Mouse (Mus musculus): ENCODE measurements at regions not wholly inside any gene's neighbourhood (a gene's known extent, or its start where the extent isn't known, plus 50 kb on each side); places are given as distances from the start of the nearest gene placed in this dataset.

DNA sequence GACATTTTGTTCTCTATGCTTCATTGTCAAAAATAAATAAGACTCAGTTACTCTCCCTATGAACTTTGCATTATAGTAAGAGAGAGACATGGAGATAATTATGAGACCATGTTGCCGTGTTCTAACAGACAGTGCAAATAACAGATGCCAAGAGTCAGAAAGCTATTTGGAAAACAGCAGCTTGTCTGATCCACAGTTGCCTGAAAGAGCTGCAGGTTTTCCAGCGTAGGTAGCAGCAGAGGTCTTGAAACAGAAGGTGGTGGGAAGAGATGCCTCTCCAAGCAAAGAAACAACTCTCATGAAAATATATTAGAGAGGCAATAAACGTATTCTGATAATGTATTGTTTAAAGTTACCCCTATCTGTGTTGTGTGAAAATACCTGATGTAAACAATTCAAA lies 793.5 kb downstream of the Kcna4 start:
- Histone ChIP-seq H3K9ac (replicated peaks; ENCODE audit: low read length) (no peak overlapping the region), H3K4me1 (ENCODE audit: insufficient read depth, low read length) (no peaks in the 10 kb centered on the region), H3K4me2 (ENCODE audit: low read depth, low read length) (no peak overlapping the region), H3K36me3 (ENCODE audit: insufficient read depth, low read length) (no peaks in the 10 kb centered on the region), H3K4me3 (ENCODE audit: low read length) (no peak overlapping the region), H3K9me3 (ENCODE audit: low read length) (no peaks in the 10 kb centered on the region), H3K27ac (no peak overlapping the region), H3K27me3 (ENCODE audit: insufficient read depth, low read length) (no peaks in the 10 kb centered on the region)
- ATAC-seq (no peak), DNase-seq (ENCODE audit: low spot score) (no peak)
- no peak for TF ChIP-seq CTCF (IDR thresholded peaks at IDR 0.05; ENCODE audit: low read depth)
- 74% methylated on average over 3 of the region's 3 CpGs for WGBS

DNA sequence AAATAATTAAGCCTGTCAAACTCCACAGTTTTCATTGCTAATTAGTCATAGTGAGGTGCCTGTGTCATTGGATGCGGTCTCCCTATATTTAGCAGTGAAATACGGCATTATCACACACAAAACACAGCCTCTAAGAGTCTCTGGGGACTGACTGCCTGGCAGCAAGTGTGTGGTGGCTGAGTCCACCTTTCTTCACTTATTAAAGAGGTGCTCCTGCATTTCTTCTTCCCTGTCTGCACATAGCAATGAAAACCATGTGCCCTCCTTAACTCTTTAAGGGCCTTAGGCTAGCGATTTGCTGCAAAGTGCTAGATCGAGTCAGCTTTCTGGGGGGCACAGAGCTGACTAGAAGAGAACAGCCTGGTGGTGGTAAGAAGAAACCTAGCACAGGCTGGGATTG lies 799.8 kb downstream of the Kcna4 start:
- Histone ChIP-seq H3K9ac (replicated peaks; ENCODE audit: low read length) (no peak overlapping the region), H3K27me3 (ENCODE audit: insufficient read depth, low read length) (no peaks in the 10 kb centered on the region), H3K27ac (no peak overlapping the region), H3K4me3 (ENCODE audit: low read length) (no peak overlapping the region), H3K4me2 (ENCODE audit: low read depth, low read length) (no peak overlapping the region), H3K36me3 (ENCODE audit: insufficient read depth, low read length) (no peaks in the 10 kb centered on the region), H3K4me1 (ENCODE audit: insufficient read depth, low read length) (no peaks in the 10 kb centered on the region), H3K9me3 (ENCODE audit: low read length) (no peaks in the 10 kb centered on the region)
- ATAC-seq = no peak
- DNase-seq (ENCODE audit: low spot score) = no peak
- TF ChIP-seq CTCF (IDR thresholded peaks at IDR 0.05; ENCODE audit: low read depth) = no peak
- WGBS = 70% methylated on average over 4 of the region's 4 CpGs

DNA sequence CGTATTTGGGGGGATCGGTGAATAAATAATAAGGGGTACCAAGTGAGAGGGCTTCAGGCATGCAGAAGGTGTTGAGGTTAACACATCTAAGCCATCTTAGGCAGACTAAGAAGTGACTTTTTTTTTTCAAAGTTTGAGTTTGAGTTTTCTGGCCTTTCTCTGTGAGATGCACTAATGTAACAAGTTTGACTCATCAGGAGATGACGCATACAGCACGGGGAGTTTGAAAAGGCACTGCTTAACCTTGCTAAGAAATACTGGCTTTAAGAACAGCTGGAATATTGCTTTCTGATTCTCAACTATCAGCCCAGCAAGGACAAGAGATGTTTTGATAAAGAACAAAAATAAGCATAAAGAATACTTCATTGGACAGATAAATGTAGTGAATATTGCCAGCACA lies 806.6 kb downstream of the Kcna4 start:
- Histone ChIP-seq H3K4me2 (ENCODE audit: low read depth, low read length) (no peak overlapping the region), H3K9me3 (ENCODE audit: low read length) (no peaks in the 10 kb centered on the region), H3K9ac (replicated peaks; ENCODE audit: low read length) (no peak overlapping the region), H3K4me1 (ENCODE audit: insufficient read depth, low read length) (no peaks in the 10 kb centered on the region), H3K27ac (no peak overlapping the region), H3K4me3 (ENCODE audit: low read length) (no peak overlapping the region), H3K27me3 (ENCODE audit: insufficient read depth, low read length) (no peaks in the 10 kb centered on the region), H3K36me3 (ENCODE audit: insufficient read depth, low read length) (no peaks in the 10 kb centered on the region)
- DNase-seq (ENCODE audit: low spot score) = no peak
- no peak for TF ChIP-seq CTCF (IDR thresholded peaks at IDR 0.05; ENCODE audit: low read depth)
- ATAC-seq = no peak
- 97% methylated on average over 4 of the region's 4 CpGs for WGBS

DNA sequence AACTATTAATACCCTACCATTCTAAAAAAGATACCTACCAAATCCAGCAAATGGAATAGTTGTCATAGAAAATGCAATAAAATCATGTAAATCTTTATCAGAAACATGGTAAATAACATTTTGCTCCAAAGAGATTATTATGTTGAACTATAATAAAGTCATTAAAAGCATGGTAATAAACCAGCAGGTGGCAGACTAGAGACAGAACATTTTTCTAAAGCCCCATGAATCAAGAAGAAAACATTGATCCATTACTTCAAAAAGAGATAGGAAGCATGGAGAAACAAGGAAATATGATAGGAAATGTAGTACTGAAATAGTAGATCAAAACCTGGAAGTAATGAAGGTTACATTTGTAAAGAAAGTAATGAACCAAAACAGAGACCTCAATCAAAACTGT lies 819.7 kb downstream of the Kcna4 start:
- no peak overlapping the region for H3K4me3 ChIP-seq (ENCODE audit: low read length)
- no peaks in the 10 kb centered on the region for H3K27me3 ChIP-seq (ENCODE audit: insufficient read depth, low read length)
- ATAC-seq (no peak), DNase-seq (ENCODE audit: low spot score) (peak; percentile 8)
- TF ChIP-seq CTCF (IDR thresholded peaks at IDR 0.05; ENCODE audit: low read depth) = no peak
- no peak overlapping the region for H3K9ac ChIP-seq (replicated peaks; ENCODE audit: low read length)
- no peak overlapping the region for H3K27ac ChIP-seq
- H3K4me1 ChIP-seq (ENCODE audit: insufficient read depth, low read length) = no peaks in the 10 kb centered on the region
- no peaks in the 10 kb centered on the region for H3K36me3 ChIP-seq (ENCODE audit: insufficient read depth, low read length)
- no peak overlapping the region for H3K4me2 ChIP-seq (ENCODE audit: low read depth, low read length)
- H3K9me3 ChIP-seq (ENCODE audit: low read length) = no peaks in the 10 kb centered on the region

DNA sequence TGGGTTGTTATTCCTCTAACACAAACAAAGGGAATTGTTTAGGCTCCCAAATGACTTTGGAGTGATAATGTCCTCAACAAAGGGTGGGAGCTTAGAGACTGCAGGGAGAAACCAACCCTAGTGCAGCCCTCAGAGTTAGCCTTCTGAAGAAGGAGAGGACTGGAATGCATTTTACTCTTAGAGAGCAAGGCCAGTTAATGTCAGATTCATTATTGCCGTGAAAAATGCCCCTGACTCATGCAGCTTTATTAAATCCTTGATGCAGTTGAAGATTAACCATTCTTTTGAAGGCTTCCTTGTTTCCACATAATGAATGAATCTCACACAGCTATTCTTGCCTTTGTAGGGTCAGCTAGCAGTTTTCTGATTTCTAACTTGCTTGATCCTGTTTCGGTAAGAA lies 855.3 kb downstream of the Kcna4 start:
- 60% methylated on average over 2 of the region's 2 CpGs for WGBS
- Histone ChIP-seq H3K9ac (replicated peaks; ENCODE audit: low read length) (no peak overlapping the region), H3K36me3 (ENCODE audit: insufficient read depth, low read length) (no peaks in the 10 kb centered on the region), H3K4me2 (ENCODE audit: low read depth, low read length) (no peak overlapping the region), H3K27me3 (ENCODE audit: insufficient read depth, low read length) (no peaks in the 10 kb centered on the region), H3K4me1 (ENCODE audit: insufficient read depth, low read length) (no peaks in the 10 kb centered on the region), H3K4me3 (ENCODE audit: low read length) (no peak overlapping the region), H3K27ac (no peak overlapping the region), H3K9me3 (ENCODE audit: low read length) (no peaks in the 10 kb centered on the region)
- ATAC-seq = no peak
- no peak for TF ChIP-seq CTCF (IDR thresholded peaks at IDR 0.05; ENCODE audit: low read depth)
- DNase-seq (ENCODE audit: low spot score) = no peak

DNA sequence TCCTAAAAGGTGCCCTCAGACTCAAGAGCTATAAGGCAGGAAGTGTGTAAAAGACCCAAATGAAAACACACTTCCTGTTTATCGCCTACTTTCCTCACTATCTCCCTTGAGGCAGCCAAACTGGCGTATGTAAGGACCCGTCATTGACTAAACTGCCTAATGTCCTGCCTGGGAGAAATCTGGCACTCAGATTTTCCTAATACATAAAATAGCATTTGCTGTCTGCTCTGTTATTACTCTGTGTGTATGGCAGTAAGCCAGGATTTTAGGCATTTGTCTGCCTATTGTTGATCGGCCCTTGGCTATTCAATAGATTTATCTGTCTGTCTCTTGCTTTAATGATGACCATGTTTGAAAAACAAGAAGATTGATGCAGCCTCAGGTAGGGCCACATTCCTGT lies 857.8 kb downstream of the Kcna4 start:
- Histone ChIP-seq H3K4me1 (ENCODE audit: insufficient read depth, low read length) (no peaks in the 10 kb centered on the region), H3K27me3 (ENCODE audit: insufficient read depth, low read length) (no peaks in the 10 kb centered on the region), H3K9me3 (ENCODE audit: low read length) (no peaks in the 10 kb centered on the region), H3K4me3 (ENCODE audit: low read length) (no peak overlapping the region), H3K4me2 (ENCODE audit: low read depth, low read length) (no peak overlapping the region), H3K27ac (no peak overlapping the region), H3K36me3 (ENCODE audit: insufficient read depth, low read length) (no peaks in the 10 kb centered on the region), H3K9ac (replicated peaks; ENCODE audit: low read length) (no peak overlapping the region)
- DNase-seq (ENCODE audit: low spot score) (peak; percentile 9), ATAC-seq (no peak)
- 45% methylated on average over 4 of the region's 4 CpGs for WGBS
- no peak for TF ChIP-seq CTCF (IDR thresholded peaks at IDR 0.05; ENCODE audit: low read depth)

DNA sequence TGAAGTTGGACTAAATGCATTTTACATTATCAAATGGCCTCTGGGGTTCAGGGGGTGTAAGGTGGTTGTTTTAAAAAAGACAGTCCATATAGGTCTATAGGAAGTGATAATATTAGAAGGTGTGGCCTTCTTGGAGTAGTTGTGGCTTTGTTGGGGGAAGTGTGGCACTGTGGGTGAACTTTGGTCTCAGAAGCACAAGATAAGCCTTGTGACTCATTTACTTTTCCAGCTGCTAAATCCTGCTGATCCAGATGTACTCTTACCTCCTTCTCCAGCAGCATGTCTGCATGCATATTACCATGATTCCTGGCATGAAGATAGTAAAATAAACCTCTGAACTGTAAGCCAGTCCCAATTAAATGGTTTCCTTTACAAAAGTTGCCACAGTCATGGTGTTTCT lies 865.8 kb downstream of the Kcna4 start:
- Histone ChIP-seq H3K4me2 (ENCODE audit: low read depth, low read length) (no peak overlapping the region), H3K27me3 (ENCODE audit: insufficient read depth, low read length) (no peaks in the 10 kb centered on the region), H3K4me1 (ENCODE audit: insufficient read depth, low read length) (no peaks in the 10 kb centered on the region), H3K4me3 (ENCODE audit: low read length) (no peak overlapping the region), H3K36me3 (ENCODE audit: insufficient read depth, low read length) (no peaks in the 10 kb centered on the region), H3K9ac (replicated peaks; ENCODE audit: low read length) (no peak overlapping the region), H3K27ac (no peak overlapping the region), H3K9me3 (ENCODE audit: low read length) (no peaks in the 10 kb centered on the region)
- TF ChIP-seq CTCF (IDR thresholded peaks at IDR 0.05; ENCODE audit: low read depth) = no peak
- DNase-seq (ENCODE audit: low spot score) = no peak
- no peak for ATAC-seq
